Mouse (Mus musculus): ENCODE results near the gene Hps4.
A peak's percentile ranks its signal among the peaks of the same experiment; 100 is the strongest.

The Hps4 gene

GRCm38 (mm10) chr5:112367338-112367737 lies 24.5 kb downstream of the Hps4 start:
- no peak for DNase-seq (ENCODE audit: low read depth)

GRCm38 (mm10) chr5:112367929-112368328 lies 25.0 kb downstream of the Hps4 start:
- no peak for DNase-seq (ENCODE audit: low read depth)

GRCm38 (mm10) chr5:112368666-112369065 lies 25.8 kb downstream of the Hps4 start:
- DNase-seq (ENCODE audit: low read depth): no peak

GRCm38 (mm10) chr5:112369326-112369725 lies 26.4 kb downstream of the Hps4 start:
- no peak for DNase-seq (ENCODE audit: low read depth)

- DNase-seq (ENCODE audit: low read depth): no peak
These were observed 27.4 kb downstream of the Hps4 start for GRCm38 (mm10) chr5:112370236-112370813.

- DNase-seq (ENCODE audit: low read depth): no peak
These were observed 29.1 kb downstream of the Hps4 start for GRCm38 (mm10) chr5:112371933-112372332.

GRCm38 (mm10) chr5:112376111-112376510 lies 33.2 kb downstream of the Hps4 start:
- no peak for DNase-seq (ENCODE audit: low read depth)

- DNase-seq (ENCODE audit: low read depth): no peak
These were observed 34.5 kb downstream of the Hps4 start for GRCm38 (mm10) chr5:112377380-112377779.

- DNase-seq (ENCODE audit: low read depth): no peak
These were observed 35.8 kb downstream of the Hps4 start for GRCm38 (mm10) chr5:112378716-112379115.

- no peak for DNase-seq (ENCODE audit: low read depth)
These were observed 38.3 kb downstream of the Hps4 start for GRCm38 (mm10) chr5:112381154-112381553.

GRCm38 (mm10) chr5:112382042-112382441 lies 39.2 kb downstream of the Hps4 start:
- DNase-seq (ENCODE audit: low read depth): no peak

- DNase-seq (ENCODE audit: low read depth): no peak
These were observed 39.9 kb downstream of the Hps4 start for GRCm38 (mm10) chr5:112382641-112383330.

GRCm38 (mm10) chr5:112384805-112385472 lies 42.1 kb downstream of the Hps4 start:
- DNase-seq (ENCODE audit: low read depth): peak; percentile 88

- DNase-seq (ENCODE audit: low read depth): peak; percentile 74
These were observed 43.1 kb downstream of the Hps4 start for GRCm38 (mm10) chr5:112385973-112386372.

GRCm38 (mm10) chr5:112389352-112389751 lies 46.5 kb downstream of the Hps4 start:
- DNase-seq (ENCODE audit: low read depth): no peak

- no peak for DNase-seq (ENCODE audit: low read depth)
These were observed 48.1 kb downstream of the Hps4 start for GRCm38 (mm10) chr5:112391002-112391401.

GRCm38 (mm10) chr5:112391676-112392323 lies 48.9 kb downstream of the Hps4 start:
- no peak for DNase-seq (ENCODE audit: low read depth)

GRCm38 (mm10) chr5:112393741-112394414 lies 51.0 kb downstream of the Hps4 start:
- DNase-seq (ENCODE audit: low read depth): no peak

- DNase-seq (ENCODE audit: low read depth): no peak
These were observed 51.5 kb downstream of the Hps4 start for GRCm38 (mm10) chr5:112394415-112394763.

GRCm38 (mm10) chr5:112394779-112395443 lies 52.0 kb downstream of the Hps4 start, which contains the start of gene Asphd2:
Gene Asphd2, minus strand, starts transcription at chr5:112394866.
- no peak for DNase-seq (ENCODE audit: low read depth)

- DNase-seq (ENCODE audit: low read depth): no peak
These were observed 53.2 kb downstream of the Hps4 start for GRCm38 (mm10) chr5:112396066-112396465.

- DNase-seq (ENCODE audit: low read depth): no peak
These were observed 56.4 kb downstream of the Hps4 start for GRCm38 (mm10) chr5:112399284-112399683.

Data from 416B (cell line).